Mouse (Mus musculus): Measurements from ENCODE around the gene Rnase12. TPM values are rescaled to one million over a fixed set of nuclear protein-coding genes. Genes with fewer than 3 reads are reported as not detected.
"Not testable (repeated sequence)": the region's sequence is repeated elsewhere in the genome, so short reads cannot be mapped to it uniquely, and the experiment has no call there.

Gene Rnase12
- polyA plus RNA-seq (2015; fragmentation: Nextera tagmentation; extraction: Ambion mirVana), result not detected in 2 replicates

- ATAC-seq (ENCODE audit: insufficient number of reproducible peaks, insufficient read depth, low FRiP score, low TSS enrichment, low read depth), result no peak
Measured at GRCm38 (mm10) chr14:51057401-51057831, at the start of gene Rnase12. Rnase12 (minus strand) TSS chr14:51057661.

GRCm38 (mm10) chr14:51106449-51106967 is 49.0 kb upstream of the Rnase12 start:
- ATAC-seq (ENCODE audit: insufficient number of reproducible peaks, insufficient read depth, low FRiP score, low TSS enrichment, low read depth), result no peak
- H3K4me3 ChIP-seq, result no peak overlapping the region
- H3K36me3 ChIP-seq, result no peaks in the 10 kb centered on the region
- no peaks in the 10 kb centered on the region; the same call in 1 of the 2 replicates for H3K9me3 ChIP-seq
- H3K27ac ChIP-seq, result no peak overlapping the region
- no peak overlapping the region for H3K4me2 ChIP-seq
- no peaks in the 10 kb centered on the region for H3K27me3 ChIP-seq
- H3K4me1 ChIP-seq, result no peaks in the 10 kb centered on the region
- no peak overlapping the region for H3K9ac ChIP-seq

More at GRCm38 (mm10) chr14:51057401-51057831, at the start of gene Rnase12:
- Histone ChIP-seq H3K9me3 (no peaks in the 10 kb centered on the region), H3K4me2 (no peak within 1 kb of the TSS), H3K9ac (no peak within 1 kb of the TSS), H3K36me3 (no peaks in the 10 kb centered on the region), H3K4me3 (no peak within 1 kb of the TSS), H3K4me1 (peaks cover 5% of the 10 kb centered on the region; the same call in 1 of the 2 replicates), H3K27me3 (no peaks in the 10 kb centered on the region), H3K27ac (no peak within 1 kb of the TSS)
- WGBS, result 60% methylated on average over 9 of the region's 9 CpGs

DNA sequence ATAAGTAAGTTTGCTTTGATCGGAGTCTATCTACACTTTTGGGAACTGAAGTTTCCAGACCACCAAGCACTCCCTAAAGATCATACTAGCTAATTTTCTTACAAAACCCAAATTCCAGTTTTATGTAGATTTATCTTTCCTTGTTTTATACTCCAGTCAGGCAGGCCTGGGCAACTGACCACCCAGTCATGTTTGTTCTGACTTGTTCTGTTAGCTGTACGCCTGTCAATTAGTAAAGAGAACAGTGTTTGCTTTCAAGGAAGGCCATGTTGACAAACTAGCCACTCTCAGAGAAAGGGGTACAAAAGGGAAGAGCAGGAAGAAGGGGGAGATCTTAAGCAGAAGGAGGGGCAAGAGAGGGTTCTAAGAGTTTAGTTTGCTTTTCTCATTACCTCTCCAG is 46.9 kb upstream of the Rnase12 start:
- H3K4me2 ChIP-seq, result no peak overlapping the region
- no peak overlapping the region for H3K27ac ChIP-seq
- H3K36me3 ChIP-seq, result no peaks in the 10 kb centered on the region
- H3K4me1 ChIP-seq, result no peaks in the 10 kb centered on the region
- 83% methylated on average over 2 of the region's 2 CpGs for WGBS
- H3K27me3 ChIP-seq, result no peaks in the 10 kb centered on the region
- H3K4me3 ChIP-seq, result no peak overlapping the region
- no peak for ATAC-seq (ENCODE audit: insufficient number of reproducible peaks, insufficient read depth, low FRiP score, low TSS enrichment, low read depth)
- no peaks in the 10 kb centered on the region; the same call in 1 of the 2 replicates for H3K9me3 ChIP-seq
- H3K9ac ChIP-seq, result no peak overlapping the region

- WGBS, result 65% methylated on average over 3 of the region's 3 CpGs
- no peak overlapping the region for H3K4me2 ChIP-seq
- H3K4me3 ChIP-seq, result no peak overlapping the region
- no peak overlapping the region for H3K9ac ChIP-seq
- H3K9me3 ChIP-seq, result no peaks in the 10 kb centered on the region
- no peaks in the 10 kb centered on the region for H3K36me3 ChIP-seq
- no peak for ATAC-seq (ENCODE audit: insufficient number of reproducible peaks, insufficient read depth, low FRiP score, low TSS enrichment, low read depth)
- no peaks in the 10 kb centered on the region for H3K27me3 ChIP-seq
- H3K27ac ChIP-seq, result no peak overlapping the region
- H3K4me1 ChIP-seq, result no peaks in the 10 kb centered on the region
Measured at GRCm38 (mm10) chr14:51103217-51103616, 45.8 kb upstream of the Rnase12 start.

DNA sequence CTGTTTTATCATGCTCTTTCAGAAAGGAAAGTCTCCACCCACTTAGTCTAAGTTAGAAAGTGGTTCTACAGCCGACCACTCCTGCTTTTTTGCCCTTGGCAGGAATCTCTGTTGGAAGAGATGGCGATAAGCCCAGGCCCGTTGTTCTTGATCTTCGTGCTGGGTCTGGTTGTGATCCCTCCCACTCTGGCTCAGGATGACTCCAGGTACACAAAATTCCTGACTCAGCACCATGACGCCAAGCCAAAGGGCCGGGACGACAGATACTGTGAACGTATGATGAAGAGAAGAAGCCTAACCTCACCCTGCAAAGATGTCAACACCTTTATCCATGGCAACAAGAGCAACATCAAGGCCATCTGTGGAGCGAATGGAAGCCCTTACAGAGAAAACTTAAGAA is 43.8 kb upstream of the Rnase12 start:
- 67% methylated on average over 9 of the region's 9 CpGs for WGBS
- no peaks in the 10 kb centered on the region for H3K27me3 ChIP-seq
- ATAC-seq (ENCODE audit: insufficient number of reproducible peaks, insufficient read depth, low FRiP score, low TSS enrichment, low read depth), result no peak
- H3K36me3 ChIP-seq, result no peaks in the 10 kb centered on the region
- H3K4me3 ChIP-seq, result no peak overlapping the region
- no peaks in the 10 kb centered on the region for H3K4me1 ChIP-seq
- H3K27ac ChIP-seq, result no peak overlapping the region
- no peak overlapping the region for H3K4me2 ChIP-seq
- no peak overlapping the region for H3K9ac ChIP-seq
- no peaks in the 10 kb centered on the region for H3K9me3 ChIP-seq

- no peak for ATAC-seq (ENCODE audit: insufficient number of reproducible peaks, insufficient read depth, low FRiP score, low TSS enrichment, low read depth)
- no peak overlapping the region for H3K27ac ChIP-seq
- H3K36me3 ChIP-seq, result no peaks in the 10 kb centered on the region
- H3K9me3 ChIP-seq, result no peaks in the 10 kb centered on the region
- no peak overlapping the region for H3K9ac ChIP-seq
- no peaks in the 10 kb centered on the region for H3K27me3 ChIP-seq
- H3K4me1 ChIP-seq, result no peaks in the 10 kb centered on the region
- 94% methylated on average over 11 of the region's 11 CpGs for WGBS
- H3K4me3 ChIP-seq, result no peak overlapping the region
- H3K4me2 ChIP-seq, result no peak overlapping the region
Measured at GRCm38 (mm10) chr14:51098921-51099320, 41.5 kb upstream of the Rnase12 start.

- H3K27me3 ChIP-seq; ATAC-seq (ENCODE audit: insufficient number of reproducible peaks, insufficient read depth, low FRiP score, low TSS enrichment, low read depth); H3K4me2 ChIP-seq; H3K27ac ChIP-seq; H3K9me3 ChIP-seq; H3K9ac ChIP-seq; H3K36me3 ChIP-seq; H3K4me1 ChIP-seq; H3K4me3 ChIP-seq: not testable (repeated sequence)
- 25% methylated on average over 1 of the region's 1 CpGs for WGBS
Measured at GRCm38 (mm10) chr14:51098300-51098699, 40.8 kb upstream of the Rnase12 start.

DNA sequence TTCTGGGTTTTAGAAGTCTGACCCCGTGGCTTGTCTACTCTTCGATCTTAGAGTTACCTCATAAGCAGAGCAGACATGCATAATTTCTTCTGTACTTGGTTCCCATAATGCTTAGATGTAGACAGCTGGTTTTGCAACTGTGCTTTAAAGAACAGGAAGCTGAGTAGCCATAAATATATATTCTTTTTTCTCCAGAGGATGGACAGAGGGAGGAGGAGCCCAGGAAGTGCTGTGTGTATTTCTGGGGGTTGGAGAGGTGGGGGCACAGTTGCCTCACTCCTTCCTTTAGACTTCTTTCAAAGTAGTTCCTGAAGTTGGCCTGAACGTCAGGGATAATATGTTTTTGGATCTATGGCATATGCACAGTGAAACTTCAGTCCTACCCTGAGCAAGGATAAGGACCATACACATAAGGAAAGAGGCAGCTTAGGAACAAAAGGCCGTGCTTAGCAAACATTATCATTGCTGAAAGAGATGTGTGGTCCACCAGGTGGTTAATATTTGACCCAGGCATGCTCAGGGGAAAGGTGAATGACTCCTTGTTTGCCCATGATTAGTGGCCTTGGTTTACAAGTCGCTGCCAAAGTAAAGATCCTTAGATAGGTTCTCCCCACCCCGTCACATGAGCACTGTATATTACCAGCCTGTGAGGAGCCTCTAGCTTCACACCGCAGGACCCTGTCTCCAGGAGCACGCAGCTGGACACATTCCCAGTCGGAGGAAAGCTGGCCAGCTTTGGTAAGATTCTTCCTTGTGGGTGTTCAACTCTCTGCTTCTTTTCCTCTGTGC is 38.5 kb upstream of the Rnase12 start:
- Histone ChIP-seq H3K4me2 (no peak overlapping the region), H3K4me1 (no peaks in the 10 kb centered on the region), H3K27me3 (no peaks in the 10 kb centered on the region), H3K27ac (no peak overlapping the region), H3K9me3 (no peaks in the 10 kb centered on the region), H3K4me3 (no peak overlapping the region), H3K9ac (no peak overlapping the region), H3K36me3 (no peaks in the 10 kb centered on the region)
- ATAC-seq (ENCODE audit: insufficient number of reproducible peaks, insufficient read depth, low FRiP score, low TSS enrichment, low read depth), result no peak
- 65% methylated on average over 9 of the region's 9 CpGs for WGBS

- no peak for ATAC-seq (ENCODE audit: insufficient number of reproducible peaks, insufficient read depth, low FRiP score, low TSS enrichment, low read depth)
- Histone ChIP-seq H3K36me3 (no peaks in the 10 kb centered on the region), H3K9ac (no peak overlapping the region), H3K9me3 (no peaks in the 10 kb centered on the region), H3K27me3 (no peaks in the 10 kb centered on the region), H3K4me3 (no peak overlapping the region), H3K27ac (no peak overlapping the region), H3K4me2 (no peak overlapping the region), H3K4me1 (no peaks in the 10 kb centered on the region)
- 65% methylated on average over 9 of the region's 9 CpGs for WGBS
Measured at GRCm38 (mm10) chr14:51094921-51095320, 37.5 kb upstream of the Rnase12 start.

DNA sequence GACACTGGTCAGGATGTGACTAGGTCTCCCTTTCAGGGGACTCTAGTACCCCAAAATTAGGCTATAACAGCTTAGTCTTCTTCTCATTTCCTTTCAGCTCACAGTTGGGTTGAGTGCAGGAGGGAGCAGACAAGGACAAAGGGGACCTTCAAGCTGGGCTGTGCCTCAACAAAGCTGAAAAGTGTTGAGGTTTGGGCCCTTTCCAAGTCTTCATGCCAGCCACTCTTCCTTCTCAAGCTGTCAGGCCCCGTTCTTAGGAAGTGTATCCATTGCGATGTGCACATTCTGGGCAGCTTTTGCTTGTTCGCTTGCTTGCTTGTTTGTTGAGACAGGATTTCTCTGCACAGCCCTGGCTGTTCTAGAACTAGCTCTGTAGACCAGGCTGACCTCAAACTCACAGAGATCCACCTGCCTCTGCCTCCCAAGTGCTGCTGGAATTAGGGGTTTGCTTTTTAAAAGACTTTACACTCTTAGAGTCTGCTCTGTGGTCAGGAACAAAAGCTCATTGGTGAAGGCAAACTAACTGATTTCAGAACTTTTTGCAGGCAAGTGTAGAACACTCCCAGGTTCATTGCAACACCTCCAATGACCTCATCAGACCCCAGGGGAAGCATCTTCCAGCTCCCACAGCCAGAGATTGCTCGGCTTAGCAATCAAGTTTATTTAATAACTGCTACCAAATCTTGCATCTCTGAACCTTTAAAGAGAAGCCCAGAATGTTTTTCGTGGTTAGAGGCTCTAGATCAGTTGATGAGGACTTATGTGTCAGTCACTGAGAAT is 36.8 kb upstream of the Rnase12 start:
- H3K4me1 ChIP-seq, result no peaks in the 10 kb centered on the region
- no peaks in the 10 kb centered on the region for H3K27me3 ChIP-seq
- no peak overlapping the region for H3K4me2 ChIP-seq
- H3K27ac ChIP-seq, result no peak overlapping the region
- no peaks in the 10 kb centered on the region for H3K36me3 ChIP-seq
- no peaks in the 10 kb centered on the region for H3K9me3 ChIP-seq
- H3K9ac ChIP-seq, result no peak overlapping the region
- ATAC-seq (ENCODE audit: insufficient number of reproducible peaks, insufficient read depth, low FRiP score, low TSS enrichment, low read depth), result no peak
- no peak overlapping the region for H3K4me3 ChIP-seq
- WGBS, result 75% methylated on average over 5 of the region's 5 CpGs

DNA sequence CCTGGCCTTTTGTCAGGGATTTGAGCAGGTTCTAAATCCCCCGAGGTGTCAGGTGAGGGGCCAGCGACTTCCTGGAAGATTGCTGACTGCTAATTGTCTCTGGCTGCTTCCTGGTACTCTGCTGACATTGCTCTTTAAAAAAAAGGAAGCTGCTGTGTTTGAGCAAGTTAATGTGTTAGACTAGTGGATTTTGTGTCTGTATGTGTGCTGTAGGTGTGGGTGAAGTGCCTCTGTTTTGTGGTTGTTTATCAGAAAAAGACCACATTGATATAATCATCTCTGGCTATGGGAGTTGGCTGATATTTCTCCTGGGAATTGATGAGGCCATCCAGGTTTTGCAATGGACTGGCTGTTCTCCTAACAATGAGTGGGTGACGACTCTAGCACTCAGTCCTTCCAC is 36.0 kb upstream of the Rnase12 start:
- H3K9ac ChIP-seq, result no peak overlapping the region
- H3K27me3 ChIP-seq, result no peaks in the 10 kb centered on the region
- no peaks in the 10 kb centered on the region for H3K36me3 ChIP-seq
- H3K4me3 ChIP-seq, result no peak overlapping the region
- no peak overlapping the region for H3K27ac ChIP-seq
- ATAC-seq (ENCODE audit: insufficient number of reproducible peaks, insufficient read depth, low FRiP score, low TSS enrichment, low read depth), result no peak
- no peaks in the 10 kb centered on the region for H3K9me3 ChIP-seq
- no peaks in the 10 kb centered on the region for H3K4me1 ChIP-seq
- H3K4me2 ChIP-seq, result no peak overlapping the region
- 31% methylated on average over 3 of the region's 3 CpGs for WGBS
